Mouse (Mus musculus): ENCODE measurements around the gene Gripap1. TPM values are rescaled to one million over a fixed set of nuclear protein-coding genes. Genes with fewer than 3 reads are reported as not detected.
A peak's percentile ranks its signal among the peaks of the same experiment; 100 is the strongest.

The Gripap1 gene
- polyA plus RNA-seq, 2 experiments, result 17.7 to 31.3 TPM

GRCm38 (mm10) chrX:7854578-7854977, 65.0 kb downstream of the Gripap1 start:
- no peak overlapping the region for H3K4me3 ChIP-seq (ENCODE audit: insufficient read depth in 1 of 2, low read depth in 2 of 2, low read length in 2 of 2)

DNA sequence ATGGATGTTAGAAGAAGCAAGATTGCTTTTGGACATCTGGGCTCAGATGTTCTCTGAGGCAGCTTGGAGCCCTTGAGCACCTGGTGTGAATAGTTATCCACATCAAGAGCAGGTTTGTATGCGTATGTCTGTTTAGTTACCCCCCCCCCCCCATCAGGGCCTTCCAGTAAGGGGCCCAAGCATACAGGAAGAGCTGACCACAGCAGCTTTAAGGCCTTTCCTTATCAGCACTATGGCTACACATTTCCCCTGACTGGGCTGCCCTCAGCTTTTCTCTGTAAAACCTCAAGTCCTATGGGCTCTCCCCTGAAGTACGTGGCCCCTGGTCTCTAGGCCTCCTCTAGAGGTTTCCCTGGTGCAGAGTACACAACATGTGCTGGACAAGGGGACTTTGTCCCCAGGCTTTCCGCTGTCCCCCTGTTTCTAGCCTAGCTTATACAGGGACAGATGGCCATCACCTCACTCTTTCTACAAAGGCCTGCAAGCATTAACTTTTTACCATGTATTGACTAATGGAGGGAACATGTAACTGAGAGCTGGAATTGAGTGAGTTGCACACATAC, 69.7 kb downstream of the Gripap1 start:
- Histone ChIP-seq H3K36me3 (replicated peaks; ENCODE audit: control insufficient read depth, insufficient read depth, low read depth) (peaks cover 8% of the 10 kb centered on the region; the same call in 1 of the 2 replicates), H3K4me2 (ENCODE audit: low read depth) (0 out of 2 replicates have a peak overlapping the region, but pooled peaks have one; percentile 6), H3K27me3 (ENCODE audit: control insufficient read depth, insufficient read depth, low read length) (no peaks in the 10 kb centered on the region), H3K9ac (replicated peaks) (no peak overlapping the region), H3K27ac (no peak overlapping the region), H3K4me1 (replicated peaks; ENCODE audit: control insufficient read depth in 2 of 2, insufficient read depth in 2 of 2, low read length in 1 of 2) (peaks cover 2 to 18% of the 10 kb centered on the region in 2 experiments; a peak in 3 of 4 replicates), H3K9me3 (ENCODE audit: control insufficient read depth, low read length) (no peaks in the 10 kb centered on the region), H3K4me3 (ENCODE audit: insufficient read depth in 1 of 2, low read depth in 2 of 2, low read length in 2 of 2) (no peak overlapping the region)
- ATAC-seq (ENCODE audit: insufficient read depth) (peak; percentile 33; the same call in 1 of the 2 replicates), DNase-seq (ENCODE audit: low read depth in 3 of 3, low spot score in 3 of 3) (no peak)
- 24% methylated on average over 2 of the region's 3 CpGs for WGBS (ENCODE audit: insufficient replicate concordance)
- TF ChIP-seq EP300 (IDR thresholded peaks at IDR 0.05; ENCODE audit: low read depth), result no peak
- TF ChIP-seq CTCF (IDR thresholded peaks at IDR 0.05; ENCODE audit: low read depth), result no peak

More at GRCm38 (mm10) chrX:7854578-7854977, 65.0 kb downstream of the Gripap1 start:
- Histone ChIP-seq H3K27ac (no peak overlapping the region), H3K9ac (replicated peaks) (no peak overlapping the region), H3K4me1 (replicated peaks; ENCODE audit: control insufficient read depth in 2 of 2, insufficient read depth in 2 of 2, low read length in 1 of 2) (peaks cover 0 to 4% of the 10 kb centered on the region in 2 experiments; a peak in 3 of 4 replicates), H3K4me2 (ENCODE audit: low read depth) (no peak overlapping the region), H3K27me3 (ENCODE audit: control insufficient read depth, insufficient read depth, low read length) (no peaks in the 10 kb centered on the region), H3K36me3 (replicated peaks; ENCODE audit: control insufficient read depth, insufficient read depth, low read depth) (peaks cover 16% of the 10 kb centered on the region), H3K9me3 (ENCODE audit: control insufficient read depth, low read length) (no peaks in the 10 kb centered on the region)
- 11% methylated on average over 2 of the region's 2 CpGs for WGBS (ENCODE audit: insufficient replicate concordance)
- ATAC-seq (ENCODE audit: insufficient read depth) (no peak), DNase-seq (ENCODE audit: low read depth in 3 of 3, low spot score in 3 of 3) (no peak)
- TF ChIP-seq EP300 (IDR thresholded peaks at IDR 0.05; ENCODE audit: low read depth), result no peak
- TF ChIP-seq CTCF (IDR thresholded peaks at IDR 0.05; ENCODE audit: low read depth), result peak; percentile 61

GRCm38 (mm10) chrX:7863181-7863580, 73.6 kb downstream of the Gripap1 start:
- TF ChIP-seq CTCF (IDR thresholded peaks at IDR 0.05; ENCODE audit: low read depth) (no peak), EP300 (IDR thresholded peaks at IDR 0.05; ENCODE audit: low read depth) (no peak)
- H3K4me3 ChIP-seq (ENCODE audit: insufficient read depth in 1 of 2, low read depth in 2 of 2, low read length in 2 of 2), result no peak overlapping the region
- H3K4me1 ChIP-seq (replicated peaks; ENCODE audit: control insufficient read depth in 2 of 2, insufficient read depth in 2 of 2, low read length in 1 of 2), result peaks cover 2 to 21% of the 10 kb centered on the region in 2 experiments; a peak in 3 of 4 replicates
- H3K27ac ChIP-seq, result no peak overlapping the region
- no peak overlapping the region for H3K4me2 ChIP-seq (ENCODE audit: low read depth)
- peaks cover 5% of the 10 kb centered on the region for H3K36me3 ChIP-seq (replicated peaks; ENCODE audit: control insufficient read depth, insufficient read depth, low read depth)
- no peak overlapping the region for H3K9ac ChIP-seq (replicated peaks)
- H3K27me3 ChIP-seq (ENCODE audit: control insufficient read depth, insufficient read depth, low read length), result no peaks in the 10 kb centered on the region
- no peak for ATAC-seq (ENCODE audit: insufficient read depth)
- 76% methylated on average over 1 of the region's 1 CpGs for WGBS (ENCODE audit: insufficient replicate concordance)
- no peaks in the 10 kb centered on the region for H3K9me3 ChIP-seq (ENCODE audit: control insufficient read depth, low read length)
- DNase-seq (ENCODE audit: low read depth in 3 of 3, low spot score in 3 of 3), result no peak

GRCm38 (mm10) chrX:7864551-7864950, 75.0 kb downstream of the Gripap1 start:
- Histone ChIP-seq H3K9ac (replicated peaks) (no peak overlapping the region), H3K4me2 (ENCODE audit: low read depth) (no peak overlapping the region), H3K27me3 (ENCODE audit: control insufficient read depth, insufficient read depth, low read length) (no peaks in the 10 kb centered on the region), H3K4me3 (ENCODE audit: insufficient read depth in 1 of 2, low read depth in 2 of 2, low read length in 2 of 2) (no peak overlapping the region), H3K36me3 (replicated peaks; ENCODE audit: control insufficient read depth, insufficient read depth, low read depth) (peaks cover 9% of the 10 kb centered on the region), H3K4me1 (replicated peaks; ENCODE audit: control insufficient read depth in 2 of 2, insufficient read depth in 2 of 2, low read length in 1 of 2) (peaks cover 2 to 17% of the 10 kb centered on the region in 2 experiments; a peak in 3 of 4 replicates), H3K27ac (no peak overlapping the region), H3K9me3 (ENCODE audit: control insufficient read depth, low read length) (no peaks in the 10 kb centered on the region)
- no peak for ATAC-seq (ENCODE audit: insufficient read depth)
- TF ChIP-seq CTCF (IDR thresholded peaks at IDR 0.05; ENCODE audit: low read depth), result no peak
- TF ChIP-seq EP300 (IDR thresholded peaks at IDR 0.05; ENCODE audit: low read depth), result no peak
- no peak for DNase-seq (ENCODE audit: low read depth in 3 of 3, low spot score in 3 of 3)
- 53% methylated on average over 3 of the region's 3 CpGs for WGBS (ENCODE audit: insufficient replicate concordance)

DNA sequence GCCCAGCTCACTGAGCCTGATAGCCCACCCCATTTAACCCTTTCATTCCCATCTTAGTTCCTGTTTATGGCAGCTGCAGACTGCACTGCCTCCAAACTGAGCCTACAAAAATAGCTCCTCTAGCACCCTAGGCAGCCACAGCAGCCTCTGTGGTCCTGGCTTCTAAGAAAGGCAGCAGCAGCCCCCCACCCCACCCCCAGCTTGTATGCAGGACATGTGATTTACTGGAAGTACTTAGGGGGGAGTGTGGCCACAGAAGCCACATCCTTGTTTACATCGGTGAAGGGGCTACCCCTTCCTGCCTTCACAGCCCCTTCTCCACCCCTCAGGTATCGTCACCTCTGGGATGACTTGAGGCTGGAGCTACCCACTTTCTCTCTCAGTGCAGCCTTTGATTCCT, 75.8 kb downstream of the Gripap1 start:
- Histone ChIP-seq H3K36me3 (replicated peaks; ENCODE audit: control insufficient read depth, insufficient read depth, low read depth) (peaks cover 9% of the 10 kb centered on the region), H3K4me1 (replicated peaks; ENCODE audit: control insufficient read depth in 2 of 2, insufficient read depth in 2 of 2, low read length in 1 of 2) (peaks cover 2 to 12% of the 10 kb centered on the region in 2 experiments; a peak in 2 of 4 replicates), H3K9ac (replicated peaks) (no peak overlapping the region), H3K27ac (no peak overlapping the region), H3K4me2 (ENCODE audit: low read depth) (no peak overlapping the region), H3K9me3 (ENCODE audit: control insufficient read depth, low read length) (no peaks in the 10 kb centered on the region), H3K4me3 (ENCODE audit: insufficient read depth in 1 of 2, low read depth in 2 of 2, low read length in 2 of 2) (no peak overlapping the region), H3K27me3 (ENCODE audit: control insufficient read depth, insufficient read depth, low read length) (no peaks in the 10 kb centered on the region)
- 56% methylated on average over 2 of the region's 2 CpGs for WGBS (ENCODE audit: insufficient replicate concordance)
- ATAC-seq (ENCODE audit: insufficient read depth) (no peak), DNase-seq (ENCODE audit: low read depth in 3 of 3, low spot score in 3 of 3) (no peak)
- TF ChIP-seq EP300 (IDR thresholded peaks at IDR 0.05; ENCODE audit: low read depth) (no peak), CTCF (IDR thresholded peaks at IDR 0.05; ENCODE audit: low read depth) (no peak)

Data from liver, embryonic 14.5 days (tissue).